Mouse (Mus musculus): ENCODE results near the gene Tm4sf20.

Gene Tm4sf20

GRCm38 (mm10) chr1:82768269-82768668 is at the start of gene Tm4sf20:
Gene Tm4sf20, minus strand, starts transcription at chr1:82768461.
- DNase-seq, result no peak

- no peak for DNase-seq
Measured at GRCm38 (mm10) chr1:82815941-82816716, 47.9 kb upstream of the Tm4sf20 start.

- DNase-seq, result no peak
Measured at GRCm38 (mm10) chr1:82811766-82812165, 43.5 kb upstream of the Tm4sf20 start.

GRCm38 (mm10) chr1:82808564-82808963 is 40.3 kb upstream of the Tm4sf20 start:
- no peak for DNase-seq

GRCm38 (mm10) chr1:82807206-82807605 is 38.9 kb upstream of the Tm4sf20 start:
- DNase-seq, result no peak

GRCm38 (mm10) chr1:82806391-82806790 is 38.1 kb upstream of the Tm4sf20 start:
- DNase-seq, result no peak

- no peak for DNase-seq
Measured at GRCm38 (mm10) chr1:82804059-82804458, 35.8 kb upstream of the Tm4sf20 start.

GRCm38 (mm10) chr1:82803608-82804007 is 35.3 kb upstream of the Tm4sf20 start:
- DNase-seq, result no peak

- DNase-seq, result no peak
Measured at GRCm38 (mm10) chr1:82801105-82801783, 33.0 kb upstream of the Tm4sf20 start.

GRCm38 (mm10) chr1:82798922-82799321 is 30.7 kb upstream of the Tm4sf20 start:
- DNase-seq, result no peak

GRCm38 (mm10) chr1:82798304-82798703 is 30.0 kb upstream of the Tm4sf20 start:
- DNase-seq, result no peak

GRCm38 (mm10) chr1:82797088-82797487 is 28.8 kb upstream of the Tm4sf20 start:
- no peak for DNase-seq

- no peak for DNase-seq
Measured at GRCm38 (mm10) chr1:82795702-82796443, 27.6 kb upstream of the Tm4sf20 start.

- DNase-seq, result no peak
Measured at GRCm38 (mm10) chr1:82795211-82795610, 26.9 kb upstream of the Tm4sf20 start.

GRCm38 (mm10) chr1:82793986-82794385 is 25.7 kb upstream of the Tm4sf20 start:
- peak; percentile 15 for DNase-seq

- no peak for DNase-seq
Measured at GRCm38 (mm10) chr1:82793110-82793509, 24.8 kb upstream of the Tm4sf20 start.

- no peak for DNase-seq
Measured at GRCm38 (mm10) chr1:82792238-82792637, 24.0 kb upstream of the Tm4sf20 start.

GRCm38 (mm10) chr1:82791105-82791504 is 22.8 kb upstream of the Tm4sf20 start:
- no peak for DNase-seq

- DNase-seq, result peak; percentile 25
Measured at GRCm38 (mm10) chr1:82788070-82788469, 19.8 kb upstream of the Tm4sf20 start.

- DNase-seq, result peak; percentile 39
Measured at GRCm38 (mm10) chr1:82787414-82787813, 19.2 kb upstream of the Tm4sf20 start.

GRCm38 (mm10) chr1:82785546-82785945 is 17.3 kb upstream of the Tm4sf20 start:
- DNase-seq, result no peak

- no peak for DNase-seq
Measured at GRCm38 (mm10) chr1:82783559-82783958, 15.3 kb upstream of the Tm4sf20 start.

GRCm38 (mm10) chr1:82779388-82779966 is 11.2 kb upstream of the Tm4sf20 start:
- DNase-seq, result no peak
